Mouse (Mus musculus): ENCODE measurements around the gene Zfp970. TPM values are rescaled to one million over a fixed set of nuclear protein-coding genes. Genes with fewer than 3 reads are reported as not detected.

Zfp970 gene
- 8.0 TPM for total RNA-seq (2023)

GRCm38 (mm10) chr2:177464676-177465075 lies at the start of gene Zfp970:
TSS of gene Zfp970 (plus strand) at chr2:177464733.

GRCm38 (mm10) chr2:177498067-177498466 lies 33.5 kb downstream of the Zfp970 start, which contains the start of gene Gm14403:
TSS of gene Gm14403 (plus strand) at chr2:177498215.

Other genes starting within 250 kb of the Zfp970 start
- not detected for gene Gm14409, start 197.7 kb upstream of the Zfp970 start, total RNA-seq (2023)
- not detected for gene Gm14412, start 140.4 kb upstream of the Zfp970 start, total RNA-seq (2023)
- 7.7 TPM for gene Gm14418, start 66.4 kb upstream of the Zfp970 start, total RNA-seq (2023)
- 3.9 TPM for gene Gm14403, start 33.5 kb downstream of the Zfp970 start, total RNA-seq (2023)
- not detected for gene Gm14406, start 113.5 kb downstream of the Zfp970 start, total RNA-seq (2023)

Measured in CD4-positive naive resting alpha-beta T cell, adult 57 days (primary cell).